Mouse (Mus musculus) embryonic fibroblast, embryonic 13.5 days (primary cell): ENCODE measurements at regions not wholly inside any gene's neighbourhood (a gene's known extent, or its start where the extent isn't known, plus 50 kb on each side); places are given as distances from the start of the nearest gene placed in this dataset.

Experiments
- H3K27ac ChIP-seq: 2 replicates; pipeline ENCODE4 v1.5.1; 2012; ENCODE audit warnings: low read length, control low read depth, inconsistent platforms; ENCODE audit not compliant: insufficient read depth
- H3K4me1 ChIP-seq: 2 replicates; pipeline ENCODE4 v1.6.1; 2011; ENCODE audit warnings: low read length; ENCODE audit not compliant: control insufficient read depth, insufficient read depth
- H3K4me3 ChIP-seq: 2 replicates; pipeline ENCODE4 v1.5.1; 2011; ENCODE audit warnings: mild to moderate bottlenecking, control low read depth, low read length; ENCODE audit not compliant: insufficient read depth
- CTCF ChIP-seq: IDR thresholded peaks from 2 replicates; pipeline ENCODE4 v1.5.1; 2011; ENCODE audit warnings: mild to moderate bottlenecking, control low read depth, low read length, moderate library complexity, borderline replicate concordance; ENCODE audit not compliant: insufficient read depth
- POLR2A ChIP-seq: IDR thresholded peaks from 2 replicates; pipeline ENCODE4 v1.6.1; 2011; ENCODE audit warnings: low read depth, mild to moderate bottlenecking, control low read depth, low read length, moderate library complexity

- no peak overlapping the region for H3K4me3 ChIP-seq
- H3K27ac ChIP-seq: peak overlapping the region; percentile 34; the same call in 1 of the 2 replicates
- TF ChIP-seq CTCF (no peak), POLR2A (peak; percentile 13; the same call in 1 of the 2 replicates)
- no peaks in the 10 kb centered on the region for H3K4me1 ChIP-seq
Measured at GRCm38 (mm10) chr3:152005366-152006025, 160.5 kb downstream of the Gipc2 start.

DNA sequence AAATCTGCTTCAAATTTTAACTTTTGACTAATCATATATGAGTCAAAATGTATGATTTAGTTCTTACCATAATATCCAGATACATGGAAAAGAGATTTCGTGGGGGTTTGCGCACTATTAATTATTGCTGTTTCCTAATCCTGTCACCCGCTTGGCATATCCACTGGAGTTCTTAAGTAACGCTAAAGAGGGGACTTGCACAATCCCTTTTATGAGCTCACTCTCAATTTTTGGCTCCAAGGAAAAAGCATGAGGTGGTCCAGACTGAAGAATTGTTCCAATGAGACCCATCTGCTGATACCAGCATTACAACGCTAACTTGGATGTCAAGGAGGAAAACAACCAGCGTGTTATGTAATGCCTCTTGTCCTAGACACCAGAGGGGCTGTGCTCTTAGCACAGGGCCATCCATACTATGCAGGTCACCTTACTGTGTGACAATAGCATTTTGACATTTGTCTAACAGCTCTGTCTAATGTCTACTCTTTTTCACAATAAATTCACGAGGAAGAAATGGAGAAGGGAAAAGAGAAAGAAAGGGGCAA lies 161.5 kb downstream of the Gipc2 start:
- H3K4me1 ChIP-seq: no peaks in the 10 kb centered on the region
- TF ChIP-seq POLR2A: no peak
- no peak for TF ChIP-seq CTCF
- H3K27ac ChIP-seq: no peak overlapping the region
- H3K4me3 ChIP-seq: no peak overlapping the region

DNA sequence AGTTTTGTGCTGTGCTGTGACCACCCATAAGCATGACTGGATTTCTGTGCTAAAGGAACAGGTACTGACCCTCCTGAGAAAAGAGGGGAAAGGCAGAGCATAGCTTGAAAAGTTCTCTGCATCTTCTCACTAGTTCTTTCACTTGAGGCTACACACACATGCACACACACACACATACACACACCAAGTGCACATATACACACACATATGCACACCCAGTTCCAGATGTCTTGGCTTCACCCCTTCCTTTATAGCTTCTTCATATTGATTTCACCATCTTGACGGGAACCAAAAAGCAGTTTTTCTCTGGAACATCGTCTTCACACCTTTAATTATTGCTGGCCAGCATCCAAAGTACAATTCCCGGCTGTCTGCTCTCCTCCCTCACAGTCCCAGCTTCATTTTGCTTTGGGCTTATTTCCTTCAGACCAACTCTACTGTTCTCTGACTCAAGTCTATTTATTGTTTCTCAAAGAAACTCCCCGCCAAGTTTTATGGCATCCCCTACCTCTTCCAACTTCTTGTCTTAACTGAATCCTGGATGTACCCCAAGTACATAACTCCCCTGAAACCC lies 160.2 kb upstream of the Ptgfr start:
- TF ChIP-seq POLR2A (no peak), CTCF (no peak)
- no peak overlapping the region for H3K4me3 ChIP-seq
- H3K27ac ChIP-seq: no peak overlapping the region
- no peaks in the 10 kb centered on the region for H3K4me1 ChIP-seq

DNA sequence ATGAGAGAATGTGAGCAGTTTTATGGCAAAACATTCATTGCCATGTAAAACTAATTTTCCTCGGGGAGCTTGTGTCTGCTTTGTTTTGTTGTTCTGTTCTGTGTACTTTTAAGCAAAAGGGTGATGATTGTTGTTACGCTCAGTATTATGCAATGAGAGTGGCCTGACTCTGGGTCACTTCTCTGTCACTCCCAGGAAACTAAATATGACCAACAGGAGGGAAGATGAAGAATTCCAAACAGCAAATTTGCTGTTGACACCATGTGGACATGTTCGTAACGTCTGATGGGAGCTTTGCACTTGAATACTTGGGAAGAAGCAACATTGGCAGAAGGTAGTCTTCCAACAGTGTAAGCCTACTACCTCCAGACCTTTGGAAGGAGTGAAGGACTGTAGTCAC lies 159.7 kb upstream of the Ptgfr start:
- no peak overlapping the region for H3K27ac ChIP-seq
- H3K4me1 ChIP-seq: no peaks in the 10 kb centered on the region
- no peak for TF ChIP-seq CTCF
- no peak for TF ChIP-seq POLR2A
- no peak overlapping the region for H3K4me3 ChIP-seq

- H3K27ac ChIP-seq: no peak overlapping the region
- no peak for TF ChIP-seq CTCF
- no peak for TF ChIP-seq POLR2A
- no peak overlapping the region for H3K4me3 ChIP-seq
- H3K4me1 ChIP-seq: no peaks in the 10 kb centered on the region
Measured at GRCm38 (mm10) chr3:151988221-151988620, 150.8 kb upstream of the Ptgfr start.

GRCm38 (mm10) chr3:151978136-151978535 lies 140.7 kb upstream of the Ptgfr start:
- Histone ChIP-seq H3K4me3 (no peak overlapping the region), H3K4me1 (peaks cover 5% of the 10 kb centered on the region), H3K27ac (peak overlapping the region; percentile 80)
- TF ChIP-seq POLR2A: no peak
- TF ChIP-seq CTCF: no peak

- TF ChIP-seq POLR2A (no peak), CTCF (no peak)
- Histone ChIP-seq H3K4me1 (peaks cover 5% of the 10 kb centered on the region), H3K4me3 (no peak overlapping the region), H3K27ac (peak overlapping the region; percentile 88)
Measured at GRCm38 (mm10) chr3:151977651-151978050, 140.2 kb upstream of the Ptgfr start.

- Histone ChIP-seq H3K27ac (peak overlapping the region; percentile 39; the same call in 1 of the 2 replicates), H3K4me3 (no peak overlapping the region), H3K4me1 (no peaks in the 10 kb centered on the region; the same call in 1 of the 2 replicates)
- TF ChIP-seq CTCF (no peak), POLR2A (no peak)
Measured at GRCm38 (mm10) chr3:151949865-151950264, 112.4 kb upstream of the Ptgfr start.

- TF ChIP-seq CTCF: no peak
- no peak for TF ChIP-seq POLR2A
- Histone ChIP-seq H3K27ac (no peak overlapping the region), H3K4me3 (no peak overlapping the region), H3K4me1 (no peaks in the 10 kb centered on the region; the same call in 1 of the 2 replicates)
Measured at GRCm38 (mm10) chr3:151948015-151948645, 110.7 kb upstream of the Ptgfr start.

DNA sequence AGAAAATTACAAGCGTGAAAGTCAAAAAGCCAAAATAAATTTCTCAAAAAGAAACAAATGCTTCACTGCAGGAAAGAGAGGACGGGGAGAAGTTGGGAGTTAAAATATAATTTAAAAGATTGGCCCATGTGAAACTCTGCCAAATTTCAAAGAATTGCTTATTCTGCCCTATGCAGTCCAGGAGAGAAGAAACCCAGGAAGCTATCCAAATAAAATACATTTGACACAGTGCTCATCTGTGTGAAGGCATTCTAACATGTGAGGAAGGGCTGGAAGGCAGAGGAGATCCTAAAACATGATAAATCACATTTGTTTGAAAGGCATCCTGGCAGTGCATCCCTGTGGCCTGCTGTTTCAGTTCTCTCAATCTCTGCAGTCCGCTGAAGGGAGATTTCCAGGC lies 108.5 kb upstream of the Ptgfr start:
- Histone ChIP-seq H3K27ac (no peak overlapping the region), H3K4me1 (no peaks in the 10 kb centered on the region; the same call in 1 of the 2 replicates), H3K4me3 (no peak overlapping the region)
- TF ChIP-seq POLR2A: no peak
- no peak for TF ChIP-seq CTCF
